Mouse (Mus musculus): Measurements from ENCODE around the gene Veph1.

Gene Veph1

DNA sequence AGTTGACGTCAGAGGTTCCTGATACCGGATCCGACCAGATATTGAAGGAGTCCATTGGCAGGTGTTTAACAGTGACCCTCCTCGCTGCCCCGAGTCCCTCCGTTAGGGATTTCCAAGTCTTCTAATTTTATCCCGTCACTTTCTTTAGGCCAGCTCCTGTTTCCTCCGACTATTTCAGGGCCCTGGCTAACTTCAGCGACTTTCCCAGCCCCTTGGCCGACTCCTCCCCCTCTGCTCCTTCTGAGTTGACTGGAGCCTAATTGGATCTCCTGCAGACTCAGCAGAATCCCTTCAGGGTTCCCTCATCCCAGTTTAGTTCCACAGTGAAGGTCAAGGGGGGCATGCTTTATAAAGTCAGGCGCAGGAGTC is 75.4 kb downstream of the Veph1 start:
- DNase-seq, result no peak

DNA sequence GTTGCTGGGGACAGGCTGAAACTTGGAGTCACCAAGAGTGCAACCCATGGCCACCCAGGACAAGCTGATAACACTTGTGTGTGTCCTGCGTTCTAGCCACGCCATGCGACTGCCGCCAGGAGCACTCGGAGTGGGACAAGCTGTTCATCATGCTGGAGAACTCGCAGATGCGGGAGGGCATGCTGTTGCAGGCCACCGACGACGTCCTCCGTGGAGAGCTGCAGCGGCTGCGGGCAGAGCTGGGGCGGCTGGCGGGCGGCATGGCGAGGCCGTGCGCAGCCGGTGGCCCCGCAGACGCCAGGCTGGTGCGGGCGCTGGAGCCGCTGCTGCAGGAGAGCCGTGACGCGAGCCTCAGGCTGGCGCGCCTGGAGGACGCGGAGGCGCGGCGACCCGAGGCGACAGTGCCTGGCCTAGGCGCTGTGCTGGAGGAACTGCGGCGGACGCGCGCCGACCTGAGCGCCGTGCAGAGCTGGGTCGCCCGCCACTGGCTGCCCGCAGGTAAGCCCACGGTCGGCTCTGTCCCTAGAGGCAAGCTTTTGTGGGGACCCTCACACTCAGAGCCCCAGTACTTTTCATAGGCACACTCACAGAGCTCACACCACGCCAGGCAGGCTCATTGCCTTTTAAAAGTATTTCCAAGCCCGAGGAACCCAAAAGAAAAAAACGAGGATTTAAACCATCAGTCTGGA is 75.9 kb downstream of the Veph1 start:
- DNase-seq, result no peak

- DNase-seq, result no peak
These were observed 76.9 kb downstream of the Veph1 start, which contains the start of gene Ptx3 for GRCm38 (mm10) chr3:66219655-66220191. TSS of gene Ptx3 (plus strand) at chr3:66219910.

GRCm38 (mm10) chr3:66215759-66216158 is 80.9 kb downstream of the Veph1 start:
- no peak for DNase-seq

- DNase-seq, result no peak
These were observed 83.1 kb downstream of the Veph1 start for GRCm38 (mm10) chr3:66213524-66213923.

DNA sequence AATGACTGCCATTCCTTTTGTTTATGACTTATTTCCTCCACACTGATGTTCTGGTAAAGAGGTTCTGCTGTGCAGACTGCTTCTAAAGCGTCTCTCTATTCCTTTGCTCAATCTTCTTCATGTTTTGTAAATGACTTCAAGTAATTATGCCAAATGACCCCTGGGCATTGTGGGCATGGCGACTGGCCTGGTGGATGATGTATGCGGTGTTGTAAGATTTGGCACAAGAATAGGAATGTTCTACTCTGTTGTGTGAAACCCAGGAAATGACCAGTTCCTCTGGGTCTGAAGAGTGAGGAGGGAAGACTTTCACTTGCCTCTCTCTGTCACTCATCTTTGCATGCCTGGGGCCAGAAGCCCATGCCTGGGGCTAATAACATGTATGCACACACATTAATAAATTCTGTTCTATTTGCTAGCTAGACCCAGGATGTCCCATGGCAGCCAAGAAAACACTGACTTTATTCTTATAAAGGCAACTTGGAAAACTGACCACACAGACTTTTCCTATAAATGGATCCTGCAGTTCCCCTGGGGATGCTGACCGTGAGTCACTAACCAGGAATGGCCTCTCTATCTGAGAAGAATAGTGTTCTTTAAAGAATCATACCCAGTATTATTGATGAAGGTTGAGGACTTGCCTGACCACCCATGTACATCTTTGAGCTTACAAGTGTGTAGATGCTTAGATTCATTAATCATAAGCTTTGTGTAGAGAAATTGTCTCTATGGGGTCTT is 87.6 kb downstream of the Veph1 start:
- no peak for DNase-seq

DNA sequence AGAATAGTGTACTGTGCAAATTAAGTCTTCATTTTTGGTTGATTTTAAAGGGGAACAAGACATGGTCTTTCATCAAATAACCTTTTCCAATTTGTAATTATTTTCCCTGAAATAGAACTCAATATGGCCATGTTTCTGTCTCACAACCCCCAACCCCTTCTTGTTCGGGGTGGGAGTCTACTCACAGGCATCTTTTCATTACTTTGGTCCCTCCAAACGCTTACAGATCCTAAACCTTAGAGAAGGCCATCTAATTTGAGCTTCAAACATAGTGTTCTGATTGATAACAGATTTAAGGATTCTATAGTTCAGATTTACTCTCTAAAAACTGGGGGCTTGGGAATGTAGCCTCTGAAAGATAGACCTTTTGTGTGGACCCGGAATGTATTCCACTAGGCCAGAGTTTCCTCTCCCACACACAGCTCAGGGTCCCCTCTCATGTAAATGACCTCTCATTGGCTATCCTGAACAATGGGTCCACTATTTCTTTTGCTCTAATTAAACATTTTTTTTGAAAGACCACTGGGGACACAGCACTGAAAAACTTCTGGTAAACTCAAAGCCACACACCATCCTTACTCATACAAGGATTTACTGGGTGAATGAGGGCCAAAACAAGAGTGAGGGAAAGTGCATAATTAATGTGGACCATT is 102.6 kb downstream of the Veph1 start:
- DNase-seq, result no peak

DNA sequence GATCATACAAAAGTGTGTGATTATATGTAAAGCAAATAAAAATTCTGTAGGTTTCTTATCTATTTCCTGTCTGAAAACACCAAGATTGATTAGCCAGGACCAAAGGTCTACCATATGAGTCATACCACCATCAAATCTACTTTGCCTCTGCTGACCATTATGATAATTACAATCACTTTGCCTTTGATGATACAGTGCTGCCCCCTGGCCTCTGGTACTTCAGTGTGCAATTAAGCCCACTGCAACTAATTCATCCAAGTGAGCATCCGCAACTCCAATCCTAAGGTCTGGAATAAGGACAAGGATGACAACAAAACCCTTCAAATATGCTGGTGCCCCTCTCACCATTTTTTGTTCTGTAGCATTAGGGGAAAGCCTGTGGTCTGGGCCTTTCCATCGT is 117.0 kb downstream of the Veph1 start:
- DNase-seq, result no peak

DNA sequence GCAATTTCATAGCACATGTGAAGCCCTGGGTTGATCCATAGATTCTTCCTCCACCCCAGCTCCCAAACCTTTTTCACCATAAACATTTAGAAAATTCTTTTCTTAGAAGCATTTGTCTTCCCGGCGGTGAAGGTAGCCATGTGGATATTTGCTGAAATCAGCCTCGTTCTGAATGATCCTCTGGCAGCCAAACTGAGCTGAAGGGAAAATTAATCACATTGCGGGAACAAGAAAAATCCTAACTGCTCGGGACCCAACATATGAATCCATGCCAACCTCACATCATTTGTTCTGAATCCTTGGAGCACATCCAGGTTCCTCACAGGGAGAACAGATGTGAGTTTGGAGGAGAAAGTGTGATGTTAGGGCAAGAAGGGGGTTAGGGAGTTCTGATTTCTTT is 123.7 kb downstream of the Veph1 start:
- DNase-seq, result no peak

- DNase-seq, result no peak
These were observed 126.6 kb downstream of the Veph1 start for GRCm38 (mm10) chr3:66169873-66170538.

DNA sequence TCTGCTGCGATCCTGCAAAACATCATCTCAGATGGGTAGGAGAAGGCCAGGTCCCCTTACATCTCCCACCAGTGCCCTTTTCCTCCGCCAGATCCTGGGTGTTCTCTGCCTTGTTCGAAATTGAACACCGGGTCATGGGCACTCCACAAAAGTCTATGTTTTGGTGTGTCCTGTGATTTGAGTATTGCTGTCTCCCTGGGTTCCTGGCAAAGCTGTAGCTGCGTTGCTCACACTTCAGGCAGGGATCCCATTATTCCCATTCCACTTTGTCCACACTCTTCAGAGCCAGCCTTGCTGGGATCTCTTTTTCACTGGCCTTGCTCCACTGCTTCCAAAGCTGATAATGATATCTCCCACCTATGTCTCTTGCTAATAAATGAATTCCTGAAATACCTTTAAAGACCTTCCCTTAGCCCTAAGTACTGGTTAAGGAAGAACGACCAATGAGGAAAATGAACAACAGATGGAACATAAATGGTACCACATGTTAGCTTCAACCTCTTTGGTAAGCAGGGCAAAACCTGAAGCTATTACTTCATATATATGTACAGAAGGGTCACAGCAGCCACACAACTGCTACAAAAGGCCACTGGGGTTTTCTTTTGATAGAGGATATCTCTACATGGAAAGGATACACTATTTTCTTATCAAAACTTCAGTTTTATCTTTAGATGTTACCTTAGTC is 129.9 kb downstream of the Veph1 start:
- DNase-seq, result no peak

GRCm38 (mm10) chr3:66165026-66165425 is 131.6 kb downstream of the Veph1 start:
- no peak for DNase-seq

- no peak for DNase-seq
These were observed 132.1 kb downstream of the Veph1 start for GRCm38 (mm10) chr3:66164585-66164984.

DNA sequence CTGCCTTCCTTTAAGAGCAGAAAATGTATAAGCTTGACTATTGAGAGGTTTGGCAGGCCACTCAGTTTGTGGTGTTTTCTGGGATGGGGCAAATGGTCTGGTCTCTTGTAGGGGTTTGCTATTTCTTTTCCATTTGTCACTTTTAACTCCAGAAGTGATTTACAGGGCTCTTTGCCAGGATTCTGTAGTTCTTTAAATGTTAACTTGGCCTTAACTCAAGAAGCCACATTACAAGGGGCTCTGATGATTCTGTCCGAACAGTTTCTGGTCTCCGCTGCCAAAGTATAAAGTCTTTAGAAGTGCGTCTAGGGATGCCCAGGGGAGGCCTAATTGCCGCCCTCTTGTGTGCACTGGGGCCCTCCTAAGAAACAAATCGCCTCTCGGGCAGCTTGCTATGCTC is 134.0 kb downstream of the Veph1 start:
- DNase-seq, result no peak

DNA sequence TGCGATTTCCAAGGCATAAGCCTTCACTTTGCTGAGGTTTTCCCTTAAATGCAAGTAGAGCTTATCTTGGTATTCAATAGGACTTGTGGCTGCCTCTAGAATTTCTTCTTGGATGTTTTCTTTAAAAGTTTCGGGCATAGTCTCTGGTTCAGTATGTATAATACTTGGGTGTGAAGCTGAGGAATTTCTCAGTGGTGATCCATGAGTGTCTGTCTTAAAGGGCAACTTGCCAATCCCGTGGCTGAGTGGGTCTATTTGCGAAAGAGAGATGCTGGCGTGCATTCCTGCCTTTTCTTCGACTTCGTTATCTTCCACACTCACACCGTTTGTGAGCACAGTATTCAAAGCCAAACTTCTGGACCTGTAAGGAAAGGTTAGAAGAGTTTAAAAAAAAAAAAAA is 138.7 kb downstream of the Veph1 start:
- no peak for DNase-seq

GRCm38 (mm10) chr3:66137601-66138000 is 159.0 kb downstream of the Veph1 start:
- DNase-seq, result no peak

DNA sequence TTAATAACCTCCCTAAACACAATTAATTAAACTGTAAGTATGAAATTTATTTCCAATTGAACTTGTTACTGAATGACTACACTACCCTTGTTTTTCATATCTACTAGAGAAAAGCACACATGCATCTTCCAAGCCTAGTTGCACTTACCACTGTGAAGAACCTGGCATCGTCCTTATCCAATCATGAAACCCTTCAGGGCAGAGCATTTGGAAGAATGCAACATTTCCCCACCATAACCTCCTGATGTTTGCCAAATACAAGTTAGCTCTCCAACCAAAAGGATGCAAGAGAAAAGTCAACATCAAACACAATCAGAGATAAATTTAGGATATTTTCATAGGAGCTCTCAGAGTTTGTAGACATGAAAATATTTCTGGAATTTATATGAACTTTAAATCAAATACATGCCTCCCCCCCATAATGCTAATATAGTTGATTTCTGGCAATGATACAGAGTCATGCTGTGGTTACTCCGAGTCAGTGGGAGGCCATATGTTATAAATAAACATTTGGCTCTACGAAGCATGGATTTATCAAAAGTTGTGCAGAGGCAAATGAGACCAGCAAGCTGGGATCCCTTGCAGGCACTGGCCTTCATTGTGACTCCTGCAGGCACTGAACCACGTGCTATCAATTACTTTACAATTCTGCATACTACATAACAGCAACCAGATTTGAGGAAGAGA is 165.2 kb downstream of the Veph1 start:
- no peak for DNase-seq

DNA sequence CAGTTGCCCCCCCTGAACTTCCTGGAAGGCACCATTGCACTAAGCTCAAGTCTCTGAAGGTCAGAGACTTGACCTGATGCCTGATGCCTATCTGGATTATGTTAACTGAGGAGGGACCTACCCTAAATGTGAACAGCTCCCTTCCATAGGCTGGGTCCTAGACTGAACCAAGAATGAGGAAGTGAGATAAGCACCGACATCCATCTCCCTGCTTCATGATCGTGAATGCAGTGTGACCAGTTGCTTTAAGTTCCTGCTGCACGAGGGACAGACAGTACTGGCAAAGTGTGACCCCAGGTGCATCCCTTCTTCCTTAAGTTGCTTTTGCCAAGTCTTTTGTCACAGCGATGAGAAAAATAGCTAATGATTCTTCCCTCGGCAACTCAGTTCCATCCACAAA is 166.9 kb downstream of the Veph1 start:
- DNase-seq, result no peak

- DNase-seq, result no peak
These were observed 191.1 kb downstream of the Veph1 start for GRCm38 (mm10) chr3:66105493-66105892.

- DNase-seq, result no peak
These were observed 194.1 kb downstream of the Veph1 start for GRCm38 (mm10) chr3:66102599-66102932.

GRCm38 (mm10) chr3:66101809-66102598 is 194.6 kb downstream of the Veph1 start:
- DNase-seq, result no peak
